Mouse (Mus musculus) urinary bladder, postnatal 14 days (tissue): Measurements from ENCODE around the gene Ugt1a10.
A peak's percentile ranks its signal among the peaks of the same experiment; 100 is the strongest.
"Not testable (repeated sequence)": the region's sequence is repeated elsewhere in the genome, so short reads cannot be mapped to it uniquely, and the experiment has no call there.

Experiments used
- DNase-seq: peaks from one replicate; pipeline ENCODE4 v3.0.0; 2021; ENCODE audit warnings: low spot score

Gene Ugt1a10

DNA sequence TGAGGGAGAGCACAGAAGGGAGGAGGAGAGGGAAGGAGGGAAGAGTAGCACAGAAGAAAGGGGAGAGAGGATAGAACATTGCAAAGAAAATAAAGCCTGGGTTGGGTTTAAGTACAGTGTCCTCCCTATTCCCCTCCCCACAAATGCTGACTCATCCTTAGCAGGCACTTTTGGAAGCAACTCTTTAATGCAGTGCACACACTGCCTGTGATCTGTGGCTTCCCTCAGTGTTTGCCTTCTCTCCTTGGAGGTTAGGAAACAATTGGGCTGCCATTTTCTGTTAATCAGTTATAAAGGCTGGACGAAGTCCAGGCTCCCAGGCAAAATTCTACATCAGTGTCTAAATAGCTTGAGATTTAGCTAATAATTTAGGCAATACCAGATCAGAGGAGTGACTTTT, 85.3 kb downstream of the Ugt1a10 start:
- DNase-seq = peak; percentile 19

DNA sequence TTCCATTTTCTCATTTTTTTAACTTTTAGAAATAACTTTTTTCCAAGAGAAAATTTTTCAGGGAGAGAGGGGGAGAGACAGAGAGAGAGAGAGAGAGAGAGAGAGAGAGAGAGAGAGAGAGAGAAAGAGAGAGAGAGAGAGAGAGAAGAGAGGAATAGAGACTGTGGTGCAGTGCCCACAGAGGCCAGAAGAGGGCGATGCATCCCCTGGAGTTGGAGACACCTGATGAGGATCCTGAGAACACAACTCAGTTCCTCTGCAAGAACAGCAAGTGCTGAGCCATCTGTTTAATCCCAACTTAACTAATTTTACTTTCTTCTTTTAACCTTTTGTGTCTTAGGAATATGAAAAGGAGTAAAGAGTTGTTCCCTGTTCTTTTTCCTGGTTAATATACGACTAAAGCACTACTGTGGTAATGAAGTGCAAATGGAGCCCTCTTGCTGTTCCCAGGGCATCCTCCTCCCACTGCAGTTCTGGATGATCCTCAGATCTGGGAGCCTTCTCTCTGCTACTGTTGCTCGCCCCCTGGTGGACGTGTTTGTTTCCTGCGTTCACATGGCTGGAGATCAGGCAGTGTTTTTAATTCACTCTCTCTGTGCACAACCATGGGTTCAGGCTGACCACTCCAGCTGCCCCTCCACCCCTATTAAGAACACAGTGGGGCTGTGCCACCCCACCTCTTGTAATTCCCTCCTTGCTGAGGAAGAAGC, 88.9 kb downstream of the Ugt1a10 start:
- peak; percentile 69 for DNase-seq

DNA sequence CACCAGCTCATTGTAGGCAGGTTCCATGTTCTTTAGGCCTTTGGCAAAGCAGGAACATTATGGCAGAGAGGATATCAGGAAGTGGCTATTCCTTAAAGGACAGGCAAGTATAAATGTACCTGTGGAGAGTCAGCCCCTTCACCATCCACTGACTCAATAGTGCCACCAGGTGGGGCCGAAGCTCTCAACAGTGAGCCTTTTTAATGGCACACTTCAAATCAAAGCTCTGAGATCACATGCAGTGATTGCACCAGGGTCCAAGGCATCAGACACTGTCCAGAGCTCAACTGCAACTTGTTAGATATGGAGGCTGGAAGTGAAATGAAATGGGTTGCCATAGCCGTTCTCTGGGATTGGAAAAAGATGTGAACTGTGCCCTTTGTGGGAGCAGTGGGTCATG, 90.1 kb downstream of the Ugt1a10 start:
- not testable (repeated sequence) for DNase-seq

DNA sequence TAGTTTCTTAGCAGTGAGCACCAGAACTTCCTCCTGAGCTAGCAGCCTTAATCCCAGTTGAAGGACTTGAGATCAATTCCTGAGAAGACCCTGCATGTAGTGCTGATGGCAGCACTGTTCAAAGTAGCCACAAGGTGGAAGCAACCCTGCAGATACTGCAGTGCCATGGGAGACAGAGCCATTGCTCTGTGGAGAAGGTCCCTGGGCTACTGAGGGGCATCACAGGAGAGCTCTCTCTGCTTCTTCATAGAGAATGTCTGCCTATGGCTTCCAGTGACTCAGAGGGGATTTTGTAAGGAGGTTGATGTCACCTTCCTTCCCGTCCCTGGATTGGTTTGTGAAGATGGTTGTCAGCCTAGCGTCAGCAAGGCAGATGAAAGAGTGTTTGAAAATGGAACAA, 94.9 kb downstream of the Ugt1a10 start:
- not testable (repeated sequence) for DNase-seq

DNA sequence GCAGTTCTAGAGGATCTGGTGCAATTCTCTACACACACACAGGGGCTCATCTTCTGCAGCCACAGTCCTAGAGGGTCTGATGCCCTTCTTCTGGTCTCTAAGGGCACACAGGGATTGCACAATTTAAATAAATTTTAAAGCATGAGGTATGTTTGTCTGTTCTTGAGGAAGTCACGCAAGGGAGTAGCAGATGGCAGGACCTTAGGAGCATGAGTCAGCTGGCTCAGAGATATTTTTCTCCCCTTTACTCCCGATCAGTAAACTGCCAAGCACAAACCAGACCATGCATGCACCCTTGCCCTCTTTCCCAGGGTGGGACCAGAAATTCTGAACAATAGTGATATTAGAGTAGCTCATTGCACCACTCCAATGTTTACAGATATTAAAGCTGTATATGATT, 103.2 kb downstream of the Ugt1a10 start:
- DNase-seq = peak; percentile 33

DNA sequence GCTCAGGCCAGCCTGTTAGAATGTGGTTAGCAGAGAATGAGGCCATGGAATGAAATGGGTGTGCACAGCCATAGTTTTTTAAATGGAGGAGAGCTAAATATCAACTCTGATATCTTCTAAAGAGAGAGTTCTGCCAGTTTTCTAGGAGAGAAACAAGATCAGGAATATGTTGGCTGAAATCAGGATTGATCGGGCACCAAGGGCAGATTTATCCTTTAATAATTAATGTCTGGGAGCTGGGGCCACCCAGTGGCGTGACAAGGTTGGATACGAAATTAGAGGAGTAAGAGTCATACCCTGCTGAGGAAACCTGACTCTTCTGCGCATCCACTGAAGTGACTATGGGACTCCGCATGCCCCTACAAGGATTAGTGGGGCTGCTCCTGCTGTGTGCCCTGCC, 110.5 kb downstream of the Ugt1a10 start, which contains the start of gene Ugt1a5:
Ugt1a5 (plus strand) TSS at position 302 of the 400 bp plus-strand sequence.
- no peak for DNase-seq

DNA sequence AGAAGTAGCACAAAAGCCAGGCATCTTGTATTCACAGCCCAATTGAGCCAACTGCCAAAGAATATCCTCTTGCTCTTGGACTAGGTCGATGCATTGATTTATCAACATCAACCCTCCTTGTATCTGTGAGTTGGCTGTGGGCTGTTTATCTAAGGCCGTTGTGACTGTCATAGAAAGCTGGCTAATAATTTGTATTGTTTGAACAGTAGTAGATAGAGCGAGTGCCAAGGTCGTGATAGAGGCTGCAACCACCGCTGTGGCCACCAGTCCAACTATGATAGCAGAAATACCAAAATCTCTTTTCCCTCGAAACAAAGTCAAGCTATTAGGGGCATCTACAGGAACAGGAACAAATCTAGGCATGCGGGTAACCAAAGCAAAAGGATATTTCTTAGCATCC, 117.0 kb downstream of the Ugt1a10 start:
- not testable (repeated sequence) for DNase-seq

DNA sequence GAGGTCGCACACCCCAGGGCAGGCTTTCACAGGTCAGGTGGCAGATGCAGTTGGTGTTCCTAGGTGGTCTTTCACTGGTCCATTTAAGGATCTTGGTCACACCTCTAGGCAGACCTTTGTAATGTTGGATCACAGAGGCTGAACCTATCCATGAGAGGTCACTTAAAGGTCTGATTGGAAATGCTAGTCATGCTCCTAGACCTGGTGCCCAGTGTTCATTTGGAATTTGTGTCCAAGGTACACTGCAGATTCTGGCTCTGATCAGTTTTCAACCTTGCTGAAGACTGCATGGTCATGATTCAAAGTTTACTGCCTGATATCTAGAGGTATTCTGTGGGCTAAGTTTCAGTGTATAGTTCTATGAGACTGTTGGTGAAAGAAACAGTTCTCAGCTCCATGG, 124.5 kb downstream of the Ugt1a10 start:
- no peak for DNase-seq

DNA sequence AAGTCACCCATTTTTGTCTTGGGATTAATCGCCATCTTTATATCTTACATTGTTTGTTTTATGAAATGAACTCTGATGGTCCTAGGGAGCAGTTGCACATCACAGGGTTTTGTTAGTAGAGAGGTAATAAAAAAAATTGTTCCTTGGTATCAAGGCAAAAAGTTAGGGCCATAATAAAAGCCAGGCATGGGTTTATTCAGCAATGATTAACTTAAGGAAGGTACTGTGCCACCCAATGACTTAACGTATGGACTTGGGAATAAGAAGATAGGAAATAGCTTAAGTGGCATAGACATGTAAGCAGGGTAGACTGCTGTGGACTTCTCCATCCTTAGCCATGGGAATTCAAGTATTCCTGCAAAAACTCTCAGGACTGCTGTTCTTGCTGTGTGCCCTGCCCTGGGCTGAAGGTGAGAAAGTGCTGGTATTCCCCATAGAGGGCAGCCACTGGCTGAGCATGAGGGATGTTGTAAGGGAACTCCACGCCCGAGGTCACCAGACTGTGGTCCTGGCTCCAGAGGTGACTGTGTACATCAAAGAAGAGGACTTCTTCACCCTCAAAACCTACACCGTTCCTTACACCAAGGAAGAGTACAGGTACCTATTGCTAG, 131.2 kb downstream of the Ugt1a10 start:
- no peak for DNase-seq

DNA sequence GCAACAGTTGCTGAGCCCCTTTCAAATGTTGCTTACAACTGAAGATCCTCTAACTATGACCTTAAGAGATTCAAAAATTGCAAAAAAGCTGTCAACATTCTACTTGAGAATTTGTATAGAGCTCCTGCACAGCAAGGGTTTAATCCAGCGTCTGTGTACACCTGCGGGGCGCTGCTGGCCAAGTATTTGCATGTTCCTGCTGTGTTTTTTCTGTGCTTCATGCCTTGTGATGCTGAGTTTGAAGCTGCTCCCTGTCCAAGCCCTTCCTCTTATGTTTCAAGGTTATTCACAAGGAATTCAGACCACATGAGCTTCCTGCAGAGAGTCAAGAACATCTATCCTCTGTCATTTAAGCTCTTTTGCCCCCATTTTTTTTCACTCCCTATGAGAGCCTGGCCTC, 136.9 kb downstream of the Ugt1a10 start:
- DNase-seq = no peak

DNA sequence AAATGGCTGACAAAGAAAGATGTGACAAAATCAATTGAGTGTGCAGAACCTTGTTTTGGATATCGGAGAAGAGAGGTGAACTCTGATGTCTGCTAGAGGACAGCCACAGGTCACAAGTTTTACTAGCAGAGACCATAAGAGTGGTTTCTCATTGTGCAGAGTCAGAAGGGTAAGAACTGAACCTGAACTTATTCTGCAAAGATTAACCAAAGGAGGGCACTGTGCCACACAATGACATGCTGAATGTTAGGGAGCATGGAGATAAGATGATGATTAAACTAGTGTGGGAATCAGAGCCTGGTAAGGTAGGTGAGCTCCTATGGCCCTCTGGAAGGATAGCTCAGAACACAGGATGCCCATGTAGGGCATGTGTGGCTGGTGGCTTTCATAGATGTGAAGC, 140.5 kb downstream of the Ugt1a10 start:
- DNase-seq = no peak

DNA sequence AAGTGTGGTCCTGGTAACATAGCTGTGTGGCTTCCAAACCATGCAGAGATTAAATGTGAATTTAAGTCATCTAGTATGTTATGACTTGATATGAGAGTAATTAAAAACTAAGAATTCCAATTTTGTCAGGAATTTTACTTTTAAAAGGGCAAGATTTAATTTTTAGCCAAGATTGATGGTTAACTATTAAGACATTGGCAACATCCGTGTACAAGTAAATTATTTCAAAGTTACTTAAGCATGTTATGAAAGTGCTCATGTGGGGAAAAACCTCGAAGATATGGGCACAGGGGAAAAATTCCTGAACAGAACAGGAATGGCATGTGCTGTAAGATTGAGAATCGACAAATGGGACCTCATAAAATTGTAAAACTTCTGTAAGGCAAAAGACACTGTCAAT, 142.3 kb downstream of the Ugt1a10 start:
- DNase-seq = no peak

DNA sequence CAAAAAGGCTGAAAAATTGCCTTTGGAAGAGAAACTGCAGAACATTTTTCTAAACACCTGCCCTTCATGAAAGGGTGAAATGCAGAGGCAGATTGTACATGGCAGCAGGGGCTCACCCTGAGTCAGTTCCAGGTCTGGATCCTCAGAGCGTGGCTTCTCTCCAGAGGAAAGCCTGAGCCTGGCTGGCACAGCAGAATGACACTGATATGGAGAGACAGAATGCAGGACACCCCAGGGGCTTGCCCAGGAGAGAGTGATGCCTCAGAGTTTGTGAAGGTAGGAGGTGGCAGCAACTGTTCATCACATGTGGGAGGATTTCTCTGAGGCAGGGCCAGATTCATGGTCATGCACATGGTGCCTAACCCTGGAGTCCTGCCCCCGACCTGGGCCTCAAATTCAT, 144.8 kb downstream of the Ugt1a10 start:
- DNase-seq = no peak

DNA sequence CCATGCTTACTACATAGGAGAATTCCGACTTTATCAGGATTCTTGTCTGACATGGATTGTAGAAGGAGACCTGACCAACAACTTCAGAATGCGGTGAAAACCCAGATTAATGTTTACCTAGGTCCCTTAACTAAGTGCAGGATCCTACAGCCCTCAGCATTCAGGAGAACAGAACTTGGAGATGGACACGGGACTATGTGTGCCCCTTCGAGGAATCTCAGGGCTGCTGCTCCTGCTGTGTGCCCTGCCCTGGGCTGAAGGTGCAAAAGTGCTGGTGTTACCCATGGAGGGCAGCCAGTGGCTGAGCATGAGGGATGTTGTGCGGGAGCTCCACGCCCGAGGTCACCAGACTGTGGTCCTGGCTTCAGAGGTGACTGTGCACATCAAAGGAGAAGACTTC, 145.3 kb downstream of the Ugt1a10 start, which contains the start of gene Ugt1a2:
Ugt1a2 (plus strand) TSS at position 146 of the 400 bp plus-strand sequence.
- no peak for DNase-seq

DNA sequence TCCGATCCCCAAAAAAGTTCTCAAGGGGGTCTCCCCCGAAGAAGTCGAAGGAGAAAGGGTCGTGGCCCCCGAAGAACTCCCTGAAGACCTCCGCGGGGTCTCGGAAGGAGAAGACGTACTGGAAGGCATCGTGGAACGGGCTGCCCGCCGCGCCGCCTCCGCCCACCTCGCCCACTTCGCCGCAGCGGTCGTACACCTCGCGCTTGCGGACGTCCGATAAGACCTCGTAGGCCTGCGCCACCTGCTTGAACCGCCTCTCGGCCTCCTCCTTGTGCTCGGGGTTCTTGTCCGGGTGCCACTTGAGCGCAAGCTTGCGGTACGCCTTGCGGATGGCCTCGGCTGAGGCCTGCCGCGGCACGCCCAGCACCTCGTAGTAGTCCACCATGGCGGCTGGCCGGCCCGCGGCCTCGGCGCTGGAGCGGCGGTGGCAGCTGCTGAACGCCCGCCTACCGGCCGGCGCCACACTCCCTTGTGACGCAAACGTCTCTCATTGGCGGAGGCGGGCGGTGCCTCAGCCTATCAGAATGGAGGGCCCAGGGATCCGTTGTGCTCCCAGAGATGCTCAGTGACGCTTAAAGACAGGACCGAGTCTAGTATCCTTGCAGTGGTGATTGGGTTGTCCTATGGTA, 150.2 kb downstream of the Ugt1a10 start, which contains the start of gene Dnajb3:
Dnajb3 (minus strand) TSS at position 489 of the 629 bp plus-strand sequence.
- peak; percentile 71 for DNase-seq

DNA sequence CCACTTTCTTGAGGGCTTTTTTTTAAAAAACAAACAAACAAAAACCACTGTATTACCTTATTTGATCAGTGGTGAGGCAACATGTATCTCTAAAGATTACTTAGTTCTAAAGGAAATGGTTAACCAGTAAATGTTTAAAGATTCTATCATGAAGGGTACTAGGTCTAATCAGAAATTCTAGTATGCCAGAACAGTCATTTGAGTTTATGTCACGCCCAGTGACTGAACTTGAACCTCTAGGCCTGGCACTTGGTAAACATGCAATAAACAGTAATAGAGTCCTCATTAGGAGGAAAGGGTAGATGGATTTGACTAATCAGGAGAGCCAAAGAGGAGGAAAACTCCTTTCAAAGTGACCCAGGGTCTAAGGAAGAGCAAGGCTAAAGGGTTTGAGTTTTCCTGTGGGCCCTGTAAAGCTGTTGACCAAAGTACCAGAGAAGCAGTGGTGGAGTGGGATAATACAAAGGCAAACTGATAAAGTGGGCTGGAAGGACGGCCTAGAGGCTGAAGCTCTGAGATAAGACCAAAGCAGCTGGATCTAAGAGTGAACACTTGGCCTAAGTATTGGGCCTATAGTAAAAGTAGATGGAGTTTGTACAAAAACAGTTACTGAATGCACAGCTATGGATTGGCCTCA, 151.8 kb downstream of the Ugt1a10 start:
- DNase-seq = no peak

DNA sequence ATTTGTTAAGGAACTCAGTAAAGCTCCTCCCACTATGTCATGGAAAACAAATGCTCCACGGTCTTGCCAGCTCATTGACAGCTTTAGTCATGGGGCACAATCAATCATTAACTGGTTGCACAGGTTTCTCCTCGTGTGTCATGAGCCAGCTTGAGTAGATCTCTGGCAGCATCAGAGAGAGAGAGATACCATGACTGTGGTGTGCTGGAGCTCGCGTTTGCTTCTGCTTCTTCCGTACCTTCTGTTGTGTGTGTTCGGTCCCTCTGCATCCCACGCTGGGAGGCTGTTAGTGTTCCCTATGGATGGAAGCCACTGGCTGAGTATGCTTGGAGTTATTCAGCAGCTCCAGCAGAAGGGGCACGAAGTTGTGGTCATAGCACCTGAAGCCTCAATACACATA, 156.6 kb downstream of the Ugt1a10 start, which contains the start of gene Ugt1a1:
Ugt1a1 (plus strand) TSS at position 148 of the 400 bp plus-strand sequence.
- DNase-seq = peak; percentile 73

DNA sequence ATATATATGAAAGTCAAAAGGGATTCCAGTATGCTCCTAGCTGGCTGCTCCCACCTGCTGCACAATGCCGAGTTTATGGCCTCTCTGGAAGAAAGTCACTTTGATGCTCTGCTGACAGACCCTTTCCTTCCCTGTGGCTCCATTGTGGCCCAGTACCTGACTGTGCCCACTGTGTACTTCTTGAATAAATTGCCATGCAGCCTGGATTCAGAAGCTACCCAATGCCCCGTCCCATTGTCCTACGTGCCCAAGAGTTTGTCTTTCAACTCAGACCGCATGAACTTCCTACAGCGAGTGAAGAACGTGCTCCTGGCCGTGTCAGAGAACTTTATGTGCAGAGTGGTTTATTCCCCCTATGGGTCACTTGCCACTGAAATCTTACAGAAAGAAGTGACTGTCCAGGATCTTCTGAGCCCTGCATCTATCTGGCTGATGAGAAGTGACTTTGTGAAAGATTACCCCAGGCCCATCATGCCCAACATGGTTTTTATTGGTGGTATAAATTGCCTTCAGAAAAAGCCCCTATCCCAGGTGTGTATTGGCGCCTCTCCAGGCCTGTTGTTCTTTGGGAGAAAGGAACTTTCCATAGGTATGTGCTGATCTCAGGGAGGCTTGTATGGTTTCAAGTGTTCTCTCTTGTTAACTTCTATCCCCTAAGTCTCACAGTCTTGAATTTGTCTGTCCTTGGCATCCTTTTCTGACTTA, 157.3 kb downstream of the Ugt1a10 start:
- peak; percentile 43 for DNase-seq

DNA sequence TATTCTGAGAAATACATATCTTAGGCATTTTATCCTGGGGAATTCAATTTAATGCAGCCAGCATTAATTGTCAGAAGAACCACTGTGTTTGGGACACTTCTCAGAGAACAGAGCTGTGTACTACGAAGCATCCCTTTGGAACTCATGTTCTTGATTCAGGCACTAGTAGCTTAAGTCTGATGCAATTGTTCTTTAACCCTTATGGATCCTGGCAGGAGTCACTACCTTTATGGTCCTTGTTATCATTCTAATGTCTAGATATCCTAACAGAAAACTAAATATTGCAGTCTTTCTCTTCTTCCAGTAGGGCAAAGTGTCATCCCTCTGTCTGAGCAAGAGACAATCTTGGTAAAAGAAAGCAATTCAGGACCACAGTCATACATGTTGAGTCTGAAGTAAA, 157.9 kb downstream of the Ugt1a10 start:
- no peak for DNase-seq

DNA sequence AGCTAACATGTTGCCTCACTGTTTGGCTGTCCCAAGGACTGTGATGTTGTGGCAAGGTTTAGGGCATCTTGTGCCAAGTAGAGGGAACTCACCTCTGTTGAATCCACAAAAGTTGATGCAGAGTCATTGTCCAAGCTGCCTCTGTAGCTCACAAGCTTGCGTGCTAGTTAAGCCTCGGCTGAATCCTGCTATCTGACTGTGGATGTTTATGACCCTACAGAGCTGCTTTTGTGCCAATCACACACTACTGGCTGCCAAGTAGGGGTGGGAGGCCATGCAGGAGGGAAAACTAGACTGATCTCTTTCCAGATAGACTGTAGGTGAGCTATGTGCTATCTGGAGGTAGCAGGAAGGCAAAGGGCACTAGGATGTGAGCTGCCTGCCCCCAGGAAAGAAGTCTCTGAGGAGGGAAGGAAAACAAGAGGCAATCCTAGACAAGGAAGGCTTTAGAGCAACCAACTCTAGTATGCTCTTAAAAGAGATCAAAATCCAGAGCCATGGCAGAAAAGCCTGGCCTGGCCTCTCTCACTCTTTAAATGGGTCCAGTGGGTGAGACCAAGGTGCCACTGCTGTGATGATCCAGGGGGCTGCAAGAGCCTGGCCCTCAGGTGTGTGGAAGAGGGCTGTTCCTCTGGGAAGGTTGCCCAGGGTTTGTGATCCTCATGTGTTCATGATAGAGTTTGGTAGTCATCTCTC, 158.7 kb downstream of the Ugt1a10 start:
- DNase-seq = peak; percentile 54

DNA sequence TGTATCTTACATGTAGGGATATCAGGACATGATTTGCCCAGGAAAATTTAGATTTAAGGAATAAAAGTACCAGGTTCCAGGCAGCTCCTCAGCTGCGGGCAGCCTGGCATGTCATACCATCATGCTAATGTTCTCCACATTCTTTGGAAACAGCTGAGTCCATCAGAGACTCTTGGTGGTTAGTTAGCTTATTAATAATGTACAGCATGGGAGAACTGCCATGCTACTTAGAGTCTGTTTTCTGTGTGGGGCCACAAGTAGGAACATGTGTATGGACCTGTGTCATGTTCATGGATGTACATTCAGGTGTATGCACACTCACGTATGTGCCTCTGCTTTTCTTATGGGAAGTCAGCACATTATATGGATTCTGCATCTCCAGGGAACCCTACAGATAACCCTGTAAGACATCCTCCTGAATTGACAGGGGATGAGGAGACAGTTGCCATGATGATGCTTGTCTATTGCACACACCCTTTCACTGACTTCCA, 159.3 kb downstream of the Ugt1a10 start:
- no peak for DNase-seq
